Mouse (Mus musculus): ENCODE results near the gene Lin7b.
"Not testable (repeated sequence)": the region's sequence is repeated elsewhere in the genome, so short reads cannot be mapped to it uniquely, and the experiment has no call there.

The Lin7b gene

GRCm38 (mm10) chr7:45370475-45371311, at the start of gene Lin7b:
Gene Lin7b (minus strand): TSS chr7:45370583.
- peak; percentile 95 for DNase-seq (ENCODE audit: low read depth)

GRCm38 (mm10) chr7:45417962-45418492, 47.6 kb upstream of the Lin7b start:
- no peak for DNase-seq (ENCODE audit: low read depth)

- peak; percentile 70 for DNase-seq (ENCODE audit: low read depth)
These were observed 45.3 kb upstream of the Lin7b start for GRCm38 (mm10) chr7:45415636-45416035.

GRCm38 (mm10) chr7:45414740-45415224, 44.4 kb upstream of the Lin7b start:
- peak; percentile 44 for DNase-seq (ENCODE audit: low read depth)

GRCm38 (mm10) chr7:45413864-45414739, 43.7 kb upstream of the Lin7b start:
- peak; percentile 52 for DNase-seq (ENCODE audit: low read depth)

- DNase-seq (ENCODE audit: low read depth): no peak
These were observed 42.9 kb upstream of the Lin7b start, which contains the start of gene Ntf5 for GRCm38 (mm10) chr7:45413113-45413863. Gene Ntf5 (plus strand): TSS chr7:45413695.

- no peak for DNase-seq (ENCODE audit: low read depth)
These were observed 42.0 kb upstream of the Lin7b start for GRCm38 (mm10) chr7:45412421-45412820.

- DNase-seq (ENCODE audit: low read depth): no peak
These were observed 39.2 kb upstream of the Lin7b start for GRCm38 (mm10) chr7:45409497-45410163.

GRCm38 (mm10) chr7:45408949-45409348, 38.6 kb upstream of the Lin7b start:
- DNase-seq (ENCODE audit: low read depth): no peak

- no peak for DNase-seq (ENCODE audit: low read depth)
These were observed 38.0 kb upstream of the Lin7b start for GRCm38 (mm10) chr7:45408351-45408750.

GRCm38 (mm10) chr7:45407836-45408235, 37.5 kb upstream of the Lin7b start:
- DNase-seq (ENCODE audit: low read depth): no peak

GRCm38 (mm10) chr7:45406157-45407156, 36.1 kb upstream of the Lin7b start:
- DNase-seq (ENCODE audit: low read depth): peak; percentile 43

- DNase-seq (ENCODE audit: low read depth): peak; percentile 70
These were observed 35.0 kb upstream of the Lin7b start, which contains the start of gene Kcna7 for GRCm38 (mm10) chr7:45405091-45406075. Gene Kcna7 (plus strand): TSS chr7:45405653.

- peak; percentile 89 for DNase-seq (ENCODE audit: low read depth)
These were observed 33.3 kb upstream of the Lin7b start for GRCm38 (mm10) chr7:45403532-45404261.

- DNase-seq (ENCODE audit: low read depth): no peak
These were observed 31.2 kb upstream of the Lin7b start for GRCm38 (mm10) chr7:45401521-45402085.

GRCm38 (mm10) chr7:45396787-45397186, 26.4 kb upstream of the Lin7b start:
- DNase-seq (ENCODE audit: low read depth): no peak

- DNase-seq (ENCODE audit: low read depth): not testable (repeated sequence)
These were observed 26.0 kb upstream of the Lin7b start for GRCm38 (mm10) chr7:45396337-45396775.
